Mouse (Mus musculus) sigmoid colon, adult 10 weeks (tissue): ENCODE measurements around the gene Gatad1. TPM values are rescaled to one million over a fixed set of nuclear protein-coding genes. Genes with fewer than 3 reads are reported as not detected.

Experiments used
- polyA plus RNA-seq: library from polyadenylated mRNA; stranded (reverse); fragments of 350-450 nt; fragmentation: Illumina TruSeq; extraction: RNeasy Lipid Tissue Mini Kit (QIAGEN cat#74804); gene quantifications from one replicate; pipeline ENCODE4 v1.2.3, GENCODE M21; 2014; ENCODE audit warnings: low read depth, low replicate concordance

Gatad1 gene
- 140 TPM for polyA plus RNA-seq

DNA sequence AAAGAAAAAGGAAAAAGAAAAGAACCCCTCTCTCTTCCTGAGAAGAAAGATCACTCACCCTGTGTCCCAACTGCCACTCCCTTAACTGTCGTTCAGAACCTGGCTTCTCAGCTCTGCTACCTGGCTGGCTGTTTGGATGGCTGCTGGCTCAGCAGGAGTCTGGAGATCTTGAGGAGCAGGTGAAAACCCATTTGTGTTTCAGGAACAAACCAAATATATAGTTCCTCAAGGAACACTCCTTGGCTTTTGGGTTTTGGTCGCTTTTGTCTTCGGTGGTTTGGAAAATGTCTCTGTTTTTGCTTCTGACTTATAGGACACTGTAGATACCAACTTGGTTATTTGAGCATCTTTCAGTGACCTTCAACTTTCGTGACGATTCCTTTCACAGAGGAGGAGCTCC, at the start of gene Gatad1:
Gene Gatad1 (minus strand): TSS at position 101 of the 400 bp plus-strand sequence.

GRCm38 (mm10) chr5:3650881-3651280, 6.1 kb downstream of the Gatad1 start, which contains the start of gene Tmbim7:
TSS of gene Tmbim7 (plus strand) at chr5:3651181.

DNA sequence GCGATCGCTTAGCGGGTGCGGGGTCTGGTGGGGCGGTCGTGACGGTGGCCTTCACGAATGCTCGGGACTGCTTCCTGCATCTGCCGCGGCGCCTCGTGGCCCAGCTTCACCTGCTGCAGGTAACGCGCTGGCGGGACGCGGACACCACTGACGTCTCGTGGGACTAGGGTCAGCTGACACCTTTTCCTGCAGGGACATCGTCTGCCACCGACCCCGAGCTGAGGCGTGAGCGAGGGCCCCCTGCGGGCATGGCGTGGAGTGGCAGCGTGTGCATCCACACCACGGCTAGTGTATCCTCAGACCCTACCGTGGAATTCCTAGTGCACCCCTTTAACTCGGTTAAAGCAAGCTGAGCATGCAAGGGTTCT, 60.6 kb downstream of the Gatad1 start, which contains the start of gene Rbm48:
Gene Rbm48 (minus strand): TSS at position 187 of the 368 bp plus-strand sequence.

DNA sequence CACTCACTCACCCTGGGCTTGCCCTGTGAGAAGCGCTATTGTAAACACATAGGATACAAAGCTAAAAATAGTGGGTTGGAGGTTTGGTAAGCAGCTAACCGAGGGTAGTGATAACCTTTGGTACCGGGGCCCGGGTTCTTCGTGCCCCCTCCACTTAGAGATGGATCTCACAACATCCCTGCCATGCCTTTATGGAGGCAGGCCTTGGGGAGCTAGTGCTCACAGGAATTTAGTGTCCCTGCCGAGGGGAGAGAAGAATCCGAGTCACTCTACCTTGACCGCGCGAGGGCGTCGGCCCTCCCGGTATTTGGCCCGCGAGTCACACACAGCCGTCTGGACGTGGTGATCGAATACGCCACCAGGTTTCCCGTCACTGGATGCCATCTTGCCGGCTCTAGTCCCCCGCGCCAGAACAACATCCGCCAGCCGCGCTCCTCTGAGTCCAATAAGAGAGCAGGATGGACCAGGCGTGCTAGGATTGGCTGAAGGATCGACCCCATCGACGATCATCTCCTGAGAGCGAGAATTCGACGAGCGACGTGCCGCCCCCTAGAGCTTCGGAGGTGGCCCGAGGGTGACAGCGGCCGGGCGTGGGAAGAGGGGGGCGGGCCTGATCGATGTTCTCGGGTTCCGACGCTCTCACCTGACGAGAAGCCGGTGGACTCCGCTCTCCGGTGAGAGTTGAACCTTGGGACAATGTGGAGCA, 61.1 kb downstream of the Gatad1 start, which contains the start of gene Pex1:
Gene Pex1 (plus strand): TSS at position 374 of the 706 bp plus-strand sequence.

Other genes starting within 250 kb of the Gatad1 start
- 55.5 TPM for gene Fam133b, start 113.4 kb downstream of the Gatad1 start, polyA plus RNA-seq
- 6.5 TPM for gene 1700109H08Rik, start 85.6 kb downstream of the Gatad1 start, polyA plus RNA-seq
- gene Pex1, start 61.1 kb downstream of the Gatad1 start, polyA plus RNA-seq = 34.3 TPM
- 21.3 TPM for gene Rbm48, start 60.6 kb downstream of the Gatad1 start, polyA plus RNA-seq
- not detected for gene Tmbim7, start 6.0 kb downstream of the Gatad1 start, polyA plus RNA-seq
- 69.5 TPM for gene Ankib1, start 145.7 kb upstream of the Gatad1 start, polyA plus RNA-seq
- 122 TPM for gene Krit1, start 146.0 kb upstream of the Gatad1 start, polyA plus RNA-seq
- not detected for gene Lrrd1, start 188.0 kb upstream of the Gatad1 start, polyA plus RNA-seq
- gene Mterf1a, start 236.7 kb upstream of the Gatad1 start, polyA plus RNA-seq = 25.3 TPM